Mouse (Mus musculus): ENCODE measurements around the gene Nxnl1. TPM values are rescaled to one million over a fixed set of nuclear protein-coding genes. Genes with fewer than 3 reads are reported as not detected.

Nxnl1 gene
- polyA plus RNA-seq (2012): not detected in 2 replicates

- TF ChIP-seq GATA1 (IDR thresholded peaks at IDR 0.05; ENCODE audit: low read length): no peak
These were observed at the start of gene Nxnl1 for GRCm38 (mm10) chr8:71566501-71566900. Gene Nxnl1, minus strand, starts transcription at chr8:71566601.

DNA sequence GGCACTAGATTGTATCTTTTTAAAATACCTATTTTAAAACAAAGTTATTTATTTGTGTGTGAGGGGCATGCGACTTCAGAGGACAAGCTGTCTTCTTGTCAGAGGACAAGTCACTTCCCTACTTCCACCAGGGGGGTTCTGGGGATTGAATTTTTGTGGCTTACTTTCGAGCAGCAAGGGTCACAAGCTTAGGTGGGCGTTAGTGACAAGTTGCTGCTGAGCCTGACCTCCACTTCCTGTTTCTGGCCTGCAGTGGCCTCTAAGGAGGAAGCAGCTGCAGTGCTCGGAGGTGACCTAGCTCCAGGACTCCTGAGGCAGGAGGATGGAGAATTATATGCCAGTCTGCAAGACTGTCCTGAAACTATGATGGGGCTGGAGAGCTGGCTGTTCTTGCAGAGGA lies 47.0 kb upstream of the Nxnl1 start:
- TF ChIP-seq GATA1 (IDR thresholded peaks at IDR 0.05; ENCODE audit: low read length): no peak

GRCm38 (mm10) chr8:71612141-71612540 lies 45.7 kb upstream of the Nxnl1 start:
- TF ChIP-seq GATA1 (IDR thresholded peaks at IDR 0.05; ENCODE audit: low read length): no peak

- TF ChIP-seq GATA1 (IDR thresholded peaks at IDR 0.05; ENCODE audit: low read length): no peak
These were observed 44.6 kb upstream of the Nxnl1 start, which contains the start of gene Colgalt1 for GRCm38 (mm10) chr8:71610822-71611651. Gene Colgalt1, plus strand, starts transcription at chr8:71610998.

GRCm38 (mm10) chr8:71604021-71604420 lies 37.6 kb upstream of the Nxnl1 start:
- TF ChIP-seq GATA1 (IDR thresholded peaks at IDR 0.05; ENCODE audit: low read length): no peak

DNA sequence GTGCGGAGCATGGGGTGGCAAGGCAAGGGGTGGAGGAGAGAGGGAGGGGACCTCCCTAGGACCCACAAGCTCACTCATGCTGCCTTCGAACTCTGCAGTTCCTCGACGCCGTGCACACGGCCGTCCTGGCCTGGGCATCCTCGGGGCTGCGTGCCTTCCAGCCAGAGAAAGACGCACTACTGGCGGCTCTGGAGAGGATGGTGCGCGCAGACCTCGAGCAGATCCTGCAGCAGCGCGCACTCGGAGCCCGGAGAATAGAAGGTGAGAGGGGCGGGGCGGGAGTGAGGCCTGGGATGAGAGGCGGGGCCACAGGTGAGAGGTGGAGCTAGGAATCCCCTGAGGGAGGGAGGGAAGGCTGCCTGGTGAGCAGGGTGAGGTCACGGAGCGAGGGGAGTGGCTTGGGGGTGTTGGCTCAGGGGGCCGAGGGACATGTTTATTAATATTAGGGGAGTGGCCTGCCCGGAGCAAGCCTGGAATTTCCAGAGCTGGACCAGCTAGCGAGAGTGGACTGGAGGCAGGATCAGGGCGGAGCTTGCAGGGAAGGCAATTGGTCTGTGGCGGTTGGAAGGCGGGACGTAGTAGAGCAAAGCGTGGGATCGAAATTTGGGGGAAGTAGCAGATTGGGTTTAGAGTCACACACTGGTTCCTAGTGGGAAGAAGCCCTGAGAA lies 36.4 kb upstream of the Nxnl1 start:
- no peak for TF ChIP-seq GATA1 (IDR thresholded peaks at IDR 0.05; ENCODE audit: low read length)

GRCm38 (mm10) chr8:71601939-71602665 lies 35.7 kb upstream of the Nxnl1 start:
- no peak for TF ChIP-seq GATA1 (IDR thresholded peaks at IDR 0.05; ENCODE audit: low read length)

DNA sequence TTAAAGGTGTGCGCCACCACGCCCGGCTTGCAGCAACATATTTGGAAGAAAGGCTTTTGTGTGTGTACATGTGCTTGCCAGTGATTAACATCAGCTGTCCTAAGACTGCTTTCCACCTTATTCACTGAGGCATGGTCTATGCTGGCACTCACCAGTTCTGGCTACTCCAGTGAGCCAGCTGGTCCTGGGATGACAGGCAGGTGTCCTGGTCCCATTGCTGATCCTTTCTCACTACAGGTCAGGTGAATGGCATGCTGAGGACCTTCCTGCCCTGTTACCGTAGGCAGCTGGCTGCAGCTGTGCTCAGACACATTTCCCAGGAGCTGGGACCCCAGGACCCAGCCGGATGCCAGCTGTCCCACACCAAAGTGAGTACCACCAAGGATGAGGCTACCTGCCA lies 32.4 kb upstream of the Nxnl1 start:
- TF ChIP-seq GATA1 (IDR thresholded peaks at IDR 0.05; ENCODE audit: low read length): no peak

GRCm38 (mm10) chr8:71598375-71598774 lies 32.0 kb upstream of the Nxnl1 start:
- no peak for TF ChIP-seq GATA1 (IDR thresholded peaks at IDR 0.05; ENCODE audit: low read length)

GRCm38 (mm10) chr8:71597451-71597850 lies 31.1 kb upstream of the Nxnl1 start, which contains the start of gene Fam129c:
Gene Fam129c, plus strand, starts transcription at chr8:71597648.
- TF ChIP-seq GATA1 (IDR thresholded peaks at IDR 0.05; ENCODE audit: low read length): no peak

DNA sequence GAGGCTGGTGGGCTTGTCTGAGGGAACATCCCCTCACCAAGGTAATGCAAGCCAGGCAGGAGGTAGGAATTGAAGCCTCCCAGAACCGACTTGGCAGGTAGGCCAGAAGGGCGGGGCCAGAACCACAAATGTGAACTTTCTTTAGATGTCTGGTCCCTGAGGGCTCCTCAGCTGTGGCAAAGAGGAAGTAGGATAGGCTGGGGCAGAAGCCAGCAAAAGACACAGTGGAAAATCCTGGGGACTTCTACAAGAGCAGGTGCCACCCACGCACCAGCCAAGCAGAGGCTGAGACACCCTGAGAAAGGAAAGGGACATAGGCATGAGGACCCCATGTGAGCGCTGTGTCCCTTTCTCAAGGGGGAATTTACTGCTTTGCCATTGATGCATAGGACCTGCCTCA lies 30.4 kb upstream of the Nxnl1 start:
- no peak for TF ChIP-seq GATA1 (IDR thresholded peaks at IDR 0.05; ENCODE audit: low read length)

DNA sequence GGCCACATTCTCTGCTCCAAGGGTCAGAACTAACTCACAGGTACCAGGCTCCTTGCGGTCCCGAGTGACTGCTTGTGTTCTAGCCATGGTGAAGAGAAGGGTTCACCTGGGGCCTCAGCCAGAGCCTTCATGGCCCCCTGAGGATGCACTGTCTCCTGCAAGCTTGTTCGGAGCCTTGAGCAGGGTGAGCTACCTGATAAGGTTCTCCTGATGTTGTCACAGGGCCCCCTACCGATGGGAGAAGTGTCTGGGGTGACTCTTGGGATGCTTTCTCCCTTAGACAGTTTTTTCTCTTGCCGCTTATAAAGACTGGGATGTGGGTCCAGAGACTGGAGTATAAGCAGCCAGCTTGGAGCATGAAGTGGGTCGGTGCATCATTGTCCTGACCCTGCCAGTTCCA lies 30.0 kb upstream of the Nxnl1 start:
- no peak for TF ChIP-seq GATA1 (IDR thresholded peaks at IDR 0.05; ENCODE audit: low read length)

DNA sequence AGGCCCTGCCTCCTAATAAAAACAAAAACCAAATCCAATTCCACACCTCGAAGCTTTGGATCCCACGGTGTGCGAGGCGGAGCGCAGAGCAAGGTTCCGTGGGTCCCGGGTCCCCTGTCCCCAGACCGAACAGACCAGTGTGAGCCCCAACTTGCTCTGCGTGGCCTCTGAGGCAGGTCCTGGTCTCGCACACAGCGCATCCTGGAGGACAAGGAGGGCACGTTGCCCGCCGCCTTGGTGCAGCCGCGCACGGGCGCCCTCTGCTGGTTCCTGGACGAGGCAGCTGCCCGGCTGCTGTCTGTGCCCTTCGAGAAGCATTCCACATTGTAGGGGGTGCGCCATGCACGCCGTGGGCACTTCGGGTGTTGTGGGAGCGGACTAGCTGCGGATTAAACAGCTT lies 29.5 kb upstream of the Nxnl1 start:
- TF ChIP-seq GATA1 (IDR thresholded peaks at IDR 0.05; ENCODE audit: low read length): no peak

DNA sequence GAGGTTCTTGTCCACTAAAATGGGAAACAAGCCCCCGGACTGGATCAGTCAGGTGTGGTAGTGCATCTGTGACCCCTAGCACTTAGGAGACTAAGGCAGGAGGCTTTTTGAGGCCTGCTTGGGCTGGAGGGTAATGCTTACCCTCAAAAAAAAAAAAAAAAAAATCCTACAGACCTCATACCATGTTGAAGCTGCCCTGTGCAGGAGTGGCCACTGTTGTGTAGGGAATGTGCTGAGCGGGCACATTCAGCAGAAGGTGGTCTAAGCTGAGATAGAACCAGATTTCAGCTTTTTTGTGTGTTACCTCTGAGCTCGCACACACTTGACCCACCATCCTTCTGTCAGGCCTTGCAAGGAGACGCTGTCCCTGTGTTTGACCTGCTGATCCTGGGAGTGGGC lies 27.9 kb upstream of the Nxnl1 start:
- TF ChIP-seq GATA1 (IDR thresholded peaks at IDR 0.05; ENCODE audit: low read length): no peak

DNA sequence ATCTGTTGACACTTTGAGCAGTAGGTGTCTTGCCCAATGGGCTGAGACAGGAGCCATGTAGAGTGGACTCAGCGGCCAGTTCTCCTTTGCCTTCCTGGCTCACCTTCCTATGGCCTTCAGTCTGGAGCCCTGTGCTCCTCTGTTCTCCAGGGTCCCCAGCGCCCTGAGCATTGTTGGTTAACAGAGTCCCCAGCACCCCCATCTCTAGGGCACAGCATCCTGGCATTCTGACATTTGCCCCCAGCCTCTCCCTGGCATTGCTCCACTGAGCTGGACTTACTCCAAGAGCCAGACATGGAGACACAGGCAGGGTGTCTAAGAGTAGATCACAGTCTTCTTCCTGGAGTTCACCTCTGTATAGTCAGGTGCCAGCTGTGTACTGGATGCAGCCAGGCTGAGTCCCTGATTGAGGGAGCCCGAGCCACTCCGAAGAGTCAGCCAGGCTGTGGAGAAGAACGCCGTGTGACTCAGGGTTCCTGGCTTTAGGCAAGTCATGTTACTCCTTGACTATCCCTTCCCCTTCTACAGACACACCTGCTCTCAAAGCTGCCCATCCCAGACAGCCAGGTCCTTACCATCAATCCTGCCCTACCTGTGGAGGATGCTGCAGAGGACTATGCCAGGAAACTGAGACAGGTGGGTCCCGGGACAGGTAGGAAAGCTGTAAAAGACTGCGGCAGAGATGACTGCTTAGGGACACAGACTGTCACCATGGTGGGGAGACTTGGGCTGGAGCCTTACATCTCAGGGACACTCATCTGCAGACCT lies 27.3 kb upstream of the Nxnl1 start:
- no peak for TF ChIP-seq GATA1 (IDR thresholded peaks at IDR 0.05; ENCODE audit: low read length)

Data from G1E-ER4 (cell line).